Mouse (Mus musculus) heart, embryonic 11.5 days (tissue): Measurements from ENCODE around the gene Slpi. TPM values are rescaled to one million over a fixed set of nuclear protein-coding genes. Genes with fewer than 3 reads are reported as not detected.

Source experiments
- ATAC-seq: fragments of 200-750 bp; cut with Nextera tagmentation; replicated peaks from 2 replicates; pipeline ENCODE4 v1.8.0; 2017; ENCODE audit warnings: moderate library complexity; ENCODE audit not compliant: insufficient number of reproducible peaks, low FRiP score, low TSS enrichment
- H3K27ac ChIP-seq: fragments of 300-500 bp; sonication (generic); 2 replicates; pipeline ENCODE4 v1.5.1; 2014; ENCODE audit warnings: mild to moderate bottlenecking, low read depth, low read length
- H3K27me3 ChIP-seq: fragments of 300-500 bp; sonication (generic); 2 replicates; pipeline ENCODE4 v1.6.1; 2014; ENCODE audit warnings: mild to moderate bottlenecking, low read length, mixed read lengths; ENCODE audit not compliant: control insufficient read depth, insufficient read depth
- H3K36me3 ChIP-seq: fragments of 300-500 bp; sonication (generic); 2 replicates; pipeline ENCODE4 v1.6.1; 2014; ENCODE audit warnings: mild to moderate bottlenecking, low read length, moderate library complexity, mixed read lengths; ENCODE audit not compliant: control insufficient read depth, insufficient read depth
- H3K4me1 ChIP-seq: fragments of 300-500 bp; sonication (generic); 2 replicates; pipeline ENCODE4 v1.6.1; 2014; ENCODE audit warnings: low read length; ENCODE audit not compliant: control insufficient read depth, insufficient read depth
- H3K4me2 ChIP-seq: fragments of 300-500 bp; sonication (generic); 2 replicates; pipeline ENCODE4 v1.6.1; 2014; ENCODE audit warnings: mild to moderate bottlenecking, moderate library complexity
- H3K4me3 ChIP-seq: fragments of 300-500 bp; sonication (generic); 2 replicates; pipeline ENCODE4 v1.5.1; 2014; ENCODE audit warnings: low read depth, low read length
- H3K9ac ChIP-seq: fragments of 300-500 bp; sonication (generic); 2 replicates; pipeline ENCODE4 v1.6.1; 2014; ENCODE audit warnings: mild to moderate bottlenecking, low read depth, low read length, moderate library complexity
- H3K9me3 ChIP-seq: fragments of 300-500 bp; sonication (generic); replicated peaks from 2 replicates; pipeline ENCODE4 v1.6.1; 2016; ENCODE audit warnings: low read length; ENCODE audit not compliant: control insufficient read depth
- WGBS: fragments of 180-500 bp; shearing (Covaris S2); extraction: QIAGEN DNeasy Blood & Tissue Kit; methylation state at CpG from one replicate; pipeline ENCODE4 v1.1.7; 2014; ENCODE audit not compliant: insufficient replicate concordance; 5-methylcytosine and 5-hydroxymethylcytosine counted together
- polyA plus RNA-seq: library from polyadenylated mRNA; unstranded; fragments of >200 nt; fragmentation: Nextera tagmentation; extraction: Ambion mirVana; gene quantifications from 2 replicates; pipeline ENCODE4 v1.2.1, GENCODE M21; 2014

Gene Slpi
- 0.39 and 0.97 TPM in 2 replicates for polyA plus RNA-seq

- peak within 1 kb of the TSS; percentile 35; the same call in 1 of the 2 replicates for H3K27ac ChIP-seq
- 2% methylated on average over 17 of the region's 17 CpGs for WGBS
- H3K27me3 ChIP-seq: peaks cover 43% of the 10 kb centered on the region
- H3K4me1 ChIP-seq: no peaks in the 10 kb centered on the region
- H3K4me3 ChIP-seq: peak within 1 kb of the TSS; percentile 47
- peak within 1 kb of the TSS; percentile 74 for H3K4me2 ChIP-seq
- H3K9ac ChIP-seq: peak within 1 kb of the TSS; percentile 65
- ATAC-seq: no peak
- H3K9me3 ChIP-seq: no peaks in the 10 kb centered on the region
- H3K36me3 ChIP-seq: no peaks in the 10 kb centered on the region
These were observed at the start of gene Slpi for GRCm38 (mm10) chr2:164389020-164389419. Slpi (minus strand) TSS chr2:164389095.

GRCm38 (mm10) chr2:164438257-164438656, 49.4 kb upstream of the Slpi start:
- no peak overlapping the region for H3K27ac ChIP-seq
- no peaks in the 10 kb centered on the region for H3K27me3 ChIP-seq
- no peak overlapping the region for H3K4me3 ChIP-seq
- no peaks in the 10 kb centered on the region for H3K9me3 ChIP-seq
- H3K4me1 ChIP-seq: peaks cover 56% of the 10 kb centered on the region
- ATAC-seq: no peak
- H3K36me3 ChIP-seq: no peaks in the 10 kb centered on the region
- WGBS: 44% methylated on average over 8 of the region's 8 CpGs
- no peak overlapping the region for H3K9ac ChIP-seq
- no peak overlapping the region; the same call in 1 of the 2 replicates for H3K4me2 ChIP-seq

- 71% methylated on average over 6 of the region's 6 CpGs for WGBS
- Histone ChIP-seq H3K9ac (no peak overlapping the region), H3K9me3 (no peaks in the 10 kb centered on the region), H3K27ac (no peak overlapping the region), H3K4me3 (no peak overlapping the region), H3K27me3 (no peaks in the 10 kb centered on the region), H3K4me2 (no peak overlapping the region), H3K4me1 (peaks cover 61% of the 10 kb centered on the region), H3K36me3 (no peaks in the 10 kb centered on the region)
- ATAC-seq: no peak
These were observed 48.8 kb upstream of the Slpi start for GRCm38 (mm10) chr2:164437710-164438109.

- Histone ChIP-seq H3K4me2 (no peak overlapping the region), H3K4me1 (peaks cover 61% of the 10 kb centered on the region), H3K27ac (0 out of 2 replicates have a peak overlapping the region, but pooled peaks have one; percentile 35), H3K9ac (peak overlapping the region; percentile 46; the same call in 1 of the 2 replicates), H3K36me3 (no peaks in the 10 kb centered on the region), H3K9me3 (no peaks in the 10 kb centered on the region), H3K27me3 (no peaks in the 10 kb centered on the region), H3K4me3 (no peak overlapping the region)
- 53% methylated on average over 3 of the region's 3 CpGs for WGBS
- no peak for ATAC-seq
These were observed 48.1 kb upstream of the Slpi start for GRCm38 (mm10) chr2:164436961-164437360.

GRCm38 (mm10) chr2:164436215-164436913, 47.5 kb upstream of the Slpi start:
- H3K9ac ChIP-seq: peak overlapping the region; percentile 46
- H3K36me3 ChIP-seq: no peaks in the 10 kb centered on the region
- no peak for ATAC-seq
- peak overlapping the region; percentile 35; the same call in 1 of the 2 replicates for H3K27ac ChIP-seq
- H3K4me3 ChIP-seq: no peak overlapping the region
- H3K9me3 ChIP-seq: no peaks in the 10 kb centered on the region
- no peaks in the 10 kb centered on the region for H3K27me3 ChIP-seq
- H3K4me1 ChIP-seq: peaks cover 58% of the 10 kb centered on the region
- peak overlapping the region; percentile 27 for H3K4me2 ChIP-seq
- WGBS: 25% methylated on average over 8 of the region's 8 CpGs

GRCm38 (mm10) chr2:164435216-164436090, 46.6 kb upstream of the Slpi start:
- no peak for ATAC-seq
- H3K4me1 ChIP-seq: peaks cover 62% of the 10 kb centered on the region
- H3K27ac ChIP-seq: no peak overlapping the region

GRCm38 (mm10) chr2:164434681-164435080, 45.8 kb upstream of the Slpi start:
- Histone ChIP-seq H3K36me3 (peaks cover 2% of the 10 kb centered on the region; the same call in 1 of the 2 replicates), H3K9me3 (no peaks in the 10 kb centered on the region), H3K4me2 (no peak overlapping the region), H3K27me3 (no peaks in the 10 kb centered on the region), H3K4me1 (peaks cover 66% of the 10 kb centered on the region), H3K27ac (no peak overlapping the region), H3K9ac (no peak overlapping the region), H3K4me3 (no peak overlapping the region)
- no peak for ATAC-seq
- 75% methylated on average over 3 of the region's 3 CpGs for WGBS

More at GRCm38 (mm10) chr2:164435216-164436090, 46.6 kb upstream of the Slpi start:
- Histone ChIP-seq H3K4me3 (no peak overlapping the region), H3K36me3 (no peaks in the 10 kb centered on the region), H3K27me3 (no peaks in the 10 kb centered on the region), H3K4me2 (peak overlapping the region; percentile 14; the same call in 1 of the 2 replicates), H3K9me3 (no peaks in the 10 kb centered on the region), H3K9ac (no peak overlapping the region)
- WGBS: 30% methylated on average over 5 of the region's 5 CpGs

- peaks cover 8% of the 10 kb centered on the region for H3K36me3 ChIP-seq
- peak overlapping the region; percentile 2 for H3K4me2 ChIP-seq
- no peaks in the 10 kb centered on the region for H3K27me3 ChIP-seq
- 67% methylated on average over 9 of the region's 9 CpGs for WGBS
- ATAC-seq: no peak
- H3K4me1 ChIP-seq: peaks cover 58% of the 10 kb centered on the region
- no peaks in the 10 kb centered on the region for H3K9me3 ChIP-seq
- H3K27ac ChIP-seq: peak overlapping the region; percentile 30
- H3K4me3 ChIP-seq: no peak overlapping the region
- peak overlapping the region; percentile 34; the same call in 1 of the 2 replicates for H3K9ac ChIP-seq
These were observed 44.5 kb upstream of the Slpi start for GRCm38 (mm10) chr2:164433278-164433895.
